Mouse (Mus musculus) bone marrow macrophage, adult 2 months (primary cell): ENCODE results near the gene Plpp2.

Experiments used
- CTCF ChIP-seq: IDR thresholded peaks from 2 replicates; pipeline ENCODE4 v1.5.1; 2012; ENCODE audit warnings: low read depth, mild to moderate bottlenecking, low read length, moderate library complexity
- POLR2A ChIP-seq: IDR thresholded peaks from 2 replicates; pipeline ENCODE4 v1.6.1; 2012; ENCODE audit warnings: mild to moderate bottlenecking, low read depth, low read length, borderline replicate concordance

- TF ChIP-seq CTCF (no peak), POLR2A (no peak)
Measured at GRCm38 (mm10) chr10:79575754-79576153, 42.2 kb upstream of the Plpp2 start.
